Mouse (Mus musculus) spleen, postnatal 10 days (tissue): ENCODE results near the gene Apold1.

Experiments
- DNase-seq, 2 experiments: peaks; one replicate each; pipeline ENCODE4 v3.0.0; 2021 to 2022; ENCODE audit warnings: low spot score in 2 of 2

Apold1 gene

DNA sequence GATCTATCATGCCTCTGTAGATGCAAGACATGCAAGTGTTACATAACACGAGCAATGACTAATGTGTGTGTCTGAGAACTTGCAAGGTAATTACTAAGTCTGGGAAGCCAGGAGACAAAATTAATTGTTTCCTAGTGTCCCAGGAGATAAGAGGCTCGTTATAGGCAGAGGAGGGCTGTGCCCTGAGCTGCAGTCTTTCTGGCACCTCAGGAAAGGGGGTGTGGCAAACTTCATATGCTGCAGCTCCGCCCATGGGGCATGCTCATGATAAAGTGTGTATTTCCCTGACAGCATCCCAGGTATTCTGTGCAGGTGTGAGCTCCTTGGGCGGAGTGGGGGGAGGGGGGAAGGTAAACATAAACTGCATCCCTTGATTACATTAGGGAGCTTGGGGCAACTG, 9.4 kb upstream of the Apold1 start:
- no peak for DNase-seq

DNA sequence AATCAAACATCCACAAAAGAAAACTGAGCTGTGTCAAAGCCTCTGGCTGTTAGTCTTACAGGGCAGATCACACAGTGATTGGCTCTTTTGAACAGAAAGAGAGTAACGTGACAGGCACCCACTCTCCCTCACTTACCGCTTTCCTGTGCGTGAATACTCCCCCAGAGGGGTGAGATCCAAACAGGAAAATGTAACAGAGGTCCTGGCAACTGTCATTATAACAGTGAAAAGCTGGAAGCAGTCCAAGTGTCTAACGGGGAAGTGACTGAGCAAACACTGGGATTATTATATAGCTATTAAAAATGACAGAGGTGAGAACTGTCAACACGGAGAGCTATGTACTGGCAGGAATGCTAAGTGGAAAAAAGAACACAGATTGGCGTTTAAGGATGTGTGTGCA, 4.9 kb upstream of the Apold1 start:
- no peak for DNase-seq

DNA sequence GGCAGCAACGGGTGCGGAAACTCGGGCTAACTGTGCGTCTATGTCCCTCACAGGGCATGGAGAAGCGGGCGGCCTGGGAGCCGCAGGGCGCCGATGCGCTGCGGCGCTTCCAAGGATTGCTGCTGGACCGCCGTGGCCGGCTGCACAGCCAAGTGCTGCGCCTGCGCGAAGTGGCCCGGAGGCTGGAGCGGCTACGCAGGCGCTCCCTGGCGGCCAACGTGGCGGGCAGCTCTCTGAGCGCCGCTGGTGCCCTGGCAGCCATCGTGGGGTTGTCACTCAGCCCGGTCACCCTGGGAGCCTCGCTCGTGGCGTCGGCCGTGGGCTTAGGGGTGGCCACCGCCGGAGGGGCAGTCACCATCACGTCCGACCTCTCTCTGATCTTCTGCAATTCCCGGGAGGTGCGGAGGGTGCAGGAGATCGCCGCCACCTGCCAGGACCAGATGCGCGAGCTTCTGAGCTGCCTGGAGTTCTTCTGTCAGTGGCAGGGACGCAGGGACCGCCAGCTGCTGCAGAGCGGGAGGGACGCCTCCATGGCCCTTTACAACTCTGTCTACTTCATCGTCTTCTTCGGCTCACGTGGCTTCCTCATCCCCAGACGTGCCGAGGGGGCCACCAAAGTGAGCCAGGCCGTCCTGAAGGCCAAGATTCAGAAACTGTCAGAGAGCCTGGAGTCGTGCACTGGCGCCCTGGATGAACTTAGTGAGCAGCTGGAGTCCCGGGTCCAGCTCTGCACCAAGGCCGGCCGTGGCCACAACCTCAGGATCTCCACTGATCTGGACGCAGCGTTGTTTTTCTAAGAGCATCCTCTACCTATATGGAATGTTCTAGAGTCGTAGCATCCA, 2.2 kb downstream of the Apold1 start:
- DNase-seq: peak; percentile 90 to 94

DNA sequence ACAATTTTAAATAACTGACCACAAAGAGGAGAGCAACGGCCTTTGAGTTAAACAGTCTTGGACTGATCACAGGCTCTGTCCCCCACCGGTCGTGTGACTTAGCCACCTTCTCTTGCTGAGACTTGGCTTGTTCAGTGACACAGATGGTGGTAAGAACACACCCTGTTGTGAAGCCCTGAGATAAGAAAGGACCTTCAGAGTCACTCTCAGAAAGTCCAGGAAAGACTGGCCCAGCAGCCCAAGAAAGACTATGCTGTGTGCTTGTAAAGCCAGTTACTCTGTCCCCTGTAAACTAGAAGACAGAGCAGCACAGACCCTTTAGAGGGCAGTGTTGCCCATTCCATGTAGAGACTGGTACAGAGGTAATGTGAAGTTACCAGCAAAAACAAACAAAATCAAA, 3.2 kb downstream of the Apold1 start:
- DNase-seq: peak; percentile 57 to 69

DNA sequence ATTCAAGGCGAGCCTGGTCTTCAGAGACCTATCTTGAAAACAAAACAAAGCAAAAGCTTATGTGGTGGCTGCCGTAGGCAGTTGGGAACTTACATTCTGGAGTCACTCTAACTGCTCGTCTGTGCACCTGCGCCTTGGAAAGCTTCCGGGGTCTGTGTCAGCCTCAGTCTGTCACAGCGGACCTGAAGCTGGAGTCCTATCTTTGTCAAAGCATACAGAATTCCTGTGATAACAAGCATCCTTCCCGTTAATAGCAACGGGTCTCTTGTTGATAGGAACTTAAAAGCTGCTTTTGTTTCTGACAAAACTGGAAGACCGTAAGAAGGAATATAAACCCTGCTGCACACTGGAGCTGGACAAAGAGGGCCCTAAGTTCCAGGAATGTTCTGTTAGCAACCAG, 6.9 kb downstream of the Apold1 start:
- DNase-seq: no peak

DNA sequence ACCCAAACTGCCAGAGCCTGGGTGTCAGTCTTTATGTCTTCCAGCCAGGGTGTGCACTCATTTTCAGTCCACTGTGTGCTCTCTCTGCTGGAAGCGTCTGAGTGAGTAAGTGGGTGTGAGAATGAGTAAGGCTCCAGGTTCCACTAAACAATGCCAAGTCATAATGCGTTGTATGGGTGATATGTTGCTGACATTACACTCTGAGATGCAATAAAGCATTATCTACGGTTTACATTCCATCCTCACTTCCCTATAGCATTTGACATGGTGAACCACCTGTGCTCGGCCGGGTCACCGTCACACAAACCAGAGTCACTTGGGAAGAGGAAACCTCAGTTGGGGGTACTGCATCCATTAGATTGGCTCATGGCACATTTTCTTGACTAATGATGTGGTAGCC, 9.2 kb downstream of the Apold1 start:
- no peak for DNase-seq

DNA sequence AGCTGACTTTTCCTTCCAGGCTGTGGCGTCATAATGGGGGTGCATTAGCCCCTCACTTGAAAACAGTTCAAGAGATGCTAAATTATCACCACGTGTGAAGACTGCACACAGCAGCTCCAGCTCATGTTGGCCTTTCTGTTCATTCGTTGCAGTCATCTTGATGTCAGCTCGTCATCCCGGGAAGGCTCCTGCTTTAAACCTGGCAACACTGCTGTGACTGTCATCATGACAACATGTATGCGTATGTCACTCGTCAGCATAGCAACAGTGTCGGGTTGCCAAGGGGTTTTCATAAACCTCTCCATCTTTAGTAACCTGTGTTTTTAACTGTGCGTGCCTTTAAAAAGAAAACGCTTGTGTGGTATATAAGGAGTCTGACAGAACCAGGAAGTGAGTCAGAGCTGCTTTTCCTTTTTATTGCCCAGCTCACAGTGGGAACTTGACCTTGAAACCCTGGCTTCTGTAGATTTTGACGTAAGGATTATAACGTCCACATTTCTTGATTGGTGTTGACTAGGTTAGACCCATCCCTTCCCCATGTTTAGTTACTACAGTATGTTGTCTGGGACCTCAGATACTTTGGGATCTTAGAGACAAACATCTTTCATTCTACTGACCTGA, 12.6 kb downstream of the Apold1 start:
- no peak for DNase-seq

DNA sequence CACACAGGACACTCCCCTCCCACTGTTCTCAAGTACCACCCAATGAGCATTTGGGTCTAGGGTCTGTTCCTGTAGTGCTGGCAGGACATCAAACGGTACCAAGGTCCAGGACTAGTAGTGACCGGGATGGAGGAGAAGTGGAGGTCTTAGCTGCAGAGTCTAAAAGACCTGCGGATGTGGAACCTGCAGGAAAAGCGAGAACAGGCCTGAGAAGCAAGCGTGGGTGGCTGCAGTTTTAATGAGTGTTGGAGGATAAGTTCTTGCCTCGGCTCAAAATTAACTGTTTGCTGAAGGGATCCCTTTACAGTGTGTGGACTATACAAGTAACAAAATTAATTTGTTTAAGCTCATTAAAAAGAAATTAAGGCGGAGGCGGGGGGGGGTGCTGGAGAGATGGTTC, 13.5 kb downstream of the Apold1 start:
- no peak for DNase-seq

DNA sequence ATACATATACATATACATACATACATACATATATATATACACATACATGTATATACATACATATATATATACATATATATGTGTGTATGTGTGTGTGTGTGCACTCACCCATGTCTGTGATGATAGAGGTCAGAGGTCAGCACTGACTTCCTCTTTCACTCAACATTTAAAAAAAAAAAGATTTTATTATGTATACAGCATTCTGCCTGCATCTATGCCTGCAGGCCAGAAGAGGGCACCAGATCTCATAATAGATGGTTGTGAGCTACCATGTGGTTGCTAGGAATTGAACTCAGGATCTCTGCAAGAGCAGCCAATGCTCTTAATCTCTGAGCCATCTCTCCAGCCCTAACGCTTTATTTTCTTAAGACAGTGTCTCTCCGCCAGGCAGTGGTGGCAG, 15.4 kb downstream of the Apold1 start:
- peak in 1 of 2 experiments; percentile 43 for DNase-seq

DNA sequence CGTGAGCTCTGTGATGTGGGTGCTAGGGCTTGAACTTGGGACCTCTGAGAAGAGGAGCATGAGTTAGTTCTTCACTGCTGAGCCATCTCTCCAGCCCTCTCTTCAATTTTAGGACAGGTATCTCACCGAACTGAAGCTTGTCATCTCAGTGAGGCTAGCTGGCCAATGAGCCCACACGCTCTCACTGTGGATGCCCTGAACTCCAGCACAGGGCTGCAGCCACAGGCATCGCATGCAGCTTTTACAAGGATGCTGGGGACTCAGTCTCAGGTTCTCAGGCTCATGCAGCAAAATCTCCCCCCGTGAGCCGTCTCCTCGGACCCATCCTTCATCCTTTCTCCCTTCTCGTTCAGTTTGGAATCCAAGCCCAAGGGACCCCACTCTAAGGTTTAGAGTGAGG, 16.6 kb downstream of the Apold1 start:
- DNase-seq: no peak

DNA sequence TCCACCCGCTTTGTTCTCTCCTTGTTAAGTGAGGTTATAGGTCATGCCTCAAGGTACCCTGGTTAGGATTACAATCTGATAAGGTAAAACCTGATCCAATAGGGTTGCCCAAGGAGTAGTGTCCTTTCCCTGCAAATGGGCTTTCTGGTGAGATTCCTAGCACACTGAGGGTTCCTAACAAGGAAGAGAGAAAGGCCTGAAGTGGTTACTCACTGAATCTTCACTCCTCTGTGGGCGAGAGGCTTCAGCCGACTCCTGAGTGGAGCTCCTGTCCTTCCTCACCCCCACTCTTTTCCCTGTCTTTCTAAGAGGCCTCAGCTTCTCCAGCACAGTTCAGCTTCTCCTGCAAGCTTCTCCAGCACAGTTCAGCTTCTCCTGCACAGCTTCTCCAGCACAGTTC, 17.3 kb downstream of the Apold1 start:
- DNase-seq: no peak

DNA sequence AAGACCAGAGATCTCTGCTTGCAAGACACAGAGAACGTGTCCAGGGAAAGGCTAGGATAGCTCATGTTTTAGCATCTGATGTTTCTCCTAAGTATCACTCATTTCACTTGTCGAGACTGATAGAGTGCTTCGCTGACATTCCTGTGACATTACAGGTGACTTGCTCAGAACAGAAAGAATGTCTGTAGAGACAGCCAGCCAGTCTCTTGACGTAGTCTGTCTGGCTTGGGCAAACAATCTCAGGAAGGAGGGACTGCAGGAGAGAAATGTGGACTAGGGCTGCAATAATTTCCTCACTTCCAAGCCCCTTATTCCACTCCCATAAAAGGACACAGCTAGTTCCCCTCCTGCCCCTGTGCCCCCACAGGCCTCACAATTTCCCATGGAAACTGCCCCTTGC, 18.8 kb downstream of the Apold1 start:
- DNase-seq: no peak

DNA sequence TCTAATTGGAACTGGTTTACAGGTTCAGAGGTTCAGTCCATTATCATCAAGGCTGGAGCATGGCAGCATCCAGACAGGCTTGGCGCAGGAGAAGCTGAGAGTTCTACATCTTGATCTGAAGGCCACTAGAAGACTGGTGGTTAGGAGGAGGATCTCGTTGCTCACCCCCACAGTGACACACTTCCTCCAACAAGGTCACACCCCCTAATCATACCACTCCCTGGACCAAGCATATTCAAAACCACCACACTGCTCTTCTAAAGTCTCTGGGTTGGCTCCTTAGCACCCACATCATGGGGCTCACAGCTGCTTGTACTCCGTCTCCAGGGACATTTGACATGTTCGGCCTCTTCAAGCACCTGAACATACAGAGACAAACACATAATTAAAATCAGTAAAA, 20.5 kb downstream of the Apold1 start:
- no peak for DNase-seq

DNA sequence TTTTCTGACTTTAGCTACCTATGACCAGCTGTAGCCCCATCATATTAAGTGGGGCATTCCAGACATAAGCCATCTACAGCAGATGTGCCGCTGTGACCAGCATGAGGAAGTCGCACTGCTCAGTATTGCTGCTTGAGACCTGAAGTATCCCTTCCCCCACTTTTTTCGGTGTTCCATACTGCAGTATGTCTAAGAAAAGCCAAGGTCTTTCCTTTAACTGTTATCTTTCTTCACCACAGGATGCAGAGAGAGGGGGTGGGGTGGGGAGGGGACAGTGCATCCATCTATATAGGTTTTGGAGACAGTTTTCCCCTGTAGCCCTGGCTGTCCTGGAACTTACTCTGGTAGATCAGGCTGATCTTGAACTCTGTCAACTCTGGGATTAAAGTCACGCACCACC, 24.9 kb downstream of the Apold1 start:
- no peak for DNase-seq

DNA sequence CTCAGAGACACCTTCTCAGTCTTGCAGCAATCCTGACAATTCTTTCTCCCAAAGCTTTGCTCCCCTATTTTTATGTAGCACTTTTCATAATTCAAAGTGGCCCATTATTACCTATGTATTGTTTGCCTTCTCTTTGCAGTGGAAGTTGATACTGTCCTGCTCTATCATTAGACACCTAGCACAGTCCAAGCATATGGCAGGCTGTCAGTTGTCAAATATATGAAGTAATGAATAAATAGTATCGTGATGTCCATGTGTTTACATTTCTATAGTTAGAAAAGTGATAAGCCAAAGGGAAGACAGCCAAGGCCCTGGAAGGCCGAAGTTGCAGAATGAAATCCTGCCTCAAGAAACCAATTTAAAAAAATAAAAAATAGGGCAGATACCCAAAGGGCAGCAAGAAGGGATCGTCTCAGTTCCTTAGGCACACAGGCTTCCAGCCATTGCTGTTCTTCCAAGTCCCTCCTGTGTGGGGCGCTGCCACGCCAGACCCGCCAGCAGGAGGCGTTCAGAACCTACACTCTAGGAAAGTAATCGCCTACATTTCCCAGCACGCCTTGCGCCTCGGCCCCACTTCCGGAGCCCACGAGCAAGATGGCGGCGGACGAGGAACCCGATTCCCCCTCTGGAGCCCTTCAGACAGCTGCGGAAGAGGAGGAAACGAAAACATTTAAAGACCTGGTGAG, 29.7 kb downstream of the Apold1 start, which contains the start of gene Ddx47:
Gene Ddx47, plus strand, starts transcription at position 565 of the 686 bp plus-strand sequence.
- DNase-seq: peak; percentile 93 to 98

DNA sequence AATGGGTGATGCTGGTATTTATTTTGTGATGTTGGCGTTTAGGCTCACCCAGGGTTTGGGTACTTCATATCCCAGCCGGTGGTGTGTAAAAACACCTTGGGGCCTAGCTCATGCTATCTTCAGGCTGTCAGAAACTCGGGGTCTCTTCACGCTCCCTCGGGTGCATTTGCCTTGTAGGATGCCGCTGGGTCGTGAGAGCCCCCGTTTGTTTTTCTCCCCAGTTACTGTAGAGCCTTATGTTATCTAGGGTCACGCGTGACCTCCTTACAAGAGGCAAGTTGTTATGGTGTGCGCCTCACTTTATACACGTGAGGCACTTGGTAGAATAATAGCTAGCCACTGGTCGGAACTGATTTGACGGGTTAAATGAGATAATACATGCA, 30.2 kb downstream of the Apold1 start:
- DNase-seq: no peak

DNA sequence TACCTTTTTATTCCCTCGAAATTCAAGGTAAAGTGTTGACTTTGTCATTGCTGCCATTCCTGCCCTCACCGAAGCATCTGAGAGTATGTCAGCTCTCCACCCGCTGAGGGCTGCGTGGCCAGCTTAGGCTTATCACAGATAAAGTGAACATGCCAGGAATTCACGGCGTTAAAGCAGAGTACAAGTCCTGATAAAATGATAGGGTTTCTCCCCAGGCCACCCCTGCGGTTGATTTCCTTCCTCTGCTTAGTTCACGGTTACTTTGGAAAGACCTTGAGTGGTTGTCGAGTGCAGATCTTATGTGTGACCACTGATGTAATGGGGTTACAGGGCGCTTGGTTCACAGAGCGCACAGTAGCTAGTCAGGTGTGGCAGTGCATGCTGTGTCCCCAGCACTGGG, 35.7 kb downstream of the Apold1 start:
- no peak for DNase-seq

DNA sequence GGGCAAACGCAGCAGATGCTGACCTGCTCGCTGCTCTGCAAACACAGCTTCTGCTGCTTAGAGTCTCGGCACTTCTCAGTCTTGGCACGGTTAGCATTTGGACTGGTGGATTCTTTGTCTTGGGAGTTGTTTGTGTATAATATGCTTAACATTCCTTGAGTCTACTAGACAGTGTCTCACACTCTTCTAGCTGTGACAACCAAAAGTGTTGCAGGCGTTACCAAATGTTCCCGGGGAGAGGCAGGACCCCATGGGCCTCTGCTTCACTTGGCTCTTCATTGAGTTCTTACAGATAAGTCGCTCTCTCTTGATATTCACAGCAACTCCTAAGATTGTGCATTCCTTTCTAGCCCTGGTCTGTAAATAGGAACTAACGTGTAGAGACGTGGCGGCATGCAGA, 38.0 kb downstream of the Apold1 start:
- DNase-seq: no peak

DNA sequence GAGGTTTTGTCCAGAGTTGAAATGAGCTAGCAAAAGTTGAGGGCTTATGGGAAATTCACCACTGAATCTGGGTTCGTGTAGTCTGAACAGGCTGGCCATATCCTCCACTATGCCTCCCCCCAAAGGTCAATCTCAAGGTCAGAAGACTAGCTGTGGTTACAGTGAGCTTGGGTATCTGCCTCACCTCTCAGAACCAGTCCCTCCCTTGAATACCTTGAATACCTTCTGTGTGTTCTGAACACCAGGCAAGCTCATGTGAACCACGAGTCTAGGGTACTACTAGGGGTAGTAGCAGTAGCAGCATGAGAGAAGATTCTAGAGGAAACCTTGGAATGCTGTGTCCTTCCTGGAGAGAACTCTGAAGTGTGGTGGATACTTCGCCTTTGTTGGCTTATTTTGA, 40.1 kb downstream of the Apold1 start:
- no peak for DNase-seq

DNA sequence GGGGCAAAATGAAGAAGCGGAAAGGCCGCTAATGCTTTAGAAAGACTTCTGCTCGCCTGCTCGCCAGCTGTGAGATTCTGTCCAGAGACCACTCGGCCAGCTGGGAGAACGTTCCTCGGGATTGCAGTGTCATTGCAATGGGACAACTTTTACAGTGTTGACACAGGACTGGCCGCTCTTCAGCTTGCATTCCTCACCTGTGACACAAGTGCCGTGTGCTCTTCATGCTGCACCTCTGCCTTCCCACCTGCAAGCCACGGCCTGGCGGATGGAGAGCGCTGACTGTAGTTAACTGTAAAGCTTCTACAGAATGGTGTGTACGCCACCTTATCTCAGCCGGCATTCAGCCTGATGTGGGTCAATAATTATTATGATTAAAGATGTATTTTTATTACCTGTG, 41.9 kb downstream of the Apold1 start:
- no peak for DNase-seq

DNA sequence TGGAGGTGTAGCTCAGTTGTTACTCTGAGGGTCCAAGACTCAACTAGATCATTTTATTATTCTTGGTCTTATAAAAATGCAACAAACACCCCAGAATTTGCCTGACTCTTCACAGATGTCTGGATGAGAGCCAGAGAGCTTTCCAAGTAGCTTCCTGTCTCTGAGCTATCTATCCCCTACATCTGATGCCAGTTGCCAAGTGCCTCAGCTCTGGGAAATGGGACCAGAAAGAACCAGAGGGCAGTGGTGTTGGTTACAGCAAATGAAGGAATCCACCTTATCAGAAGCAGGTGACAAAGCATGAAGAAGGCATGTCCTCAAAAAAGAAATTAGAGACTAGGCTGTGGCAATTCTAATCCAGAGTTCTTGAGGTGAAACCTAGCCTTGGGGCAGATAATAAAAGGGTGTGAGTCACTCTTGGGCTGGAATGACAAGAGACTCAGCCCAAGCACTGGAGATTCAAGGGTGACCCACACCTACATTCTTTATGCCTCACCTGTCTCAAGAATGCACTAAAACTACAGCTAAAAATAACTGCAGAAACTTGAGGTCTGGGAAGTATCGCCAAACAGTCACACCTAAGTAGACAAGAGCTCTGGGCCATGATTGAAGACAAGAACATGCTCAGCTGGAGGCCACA, 43.4 kb downstream of the Apold1 start:
- DNase-seq: no peak

DNA sequence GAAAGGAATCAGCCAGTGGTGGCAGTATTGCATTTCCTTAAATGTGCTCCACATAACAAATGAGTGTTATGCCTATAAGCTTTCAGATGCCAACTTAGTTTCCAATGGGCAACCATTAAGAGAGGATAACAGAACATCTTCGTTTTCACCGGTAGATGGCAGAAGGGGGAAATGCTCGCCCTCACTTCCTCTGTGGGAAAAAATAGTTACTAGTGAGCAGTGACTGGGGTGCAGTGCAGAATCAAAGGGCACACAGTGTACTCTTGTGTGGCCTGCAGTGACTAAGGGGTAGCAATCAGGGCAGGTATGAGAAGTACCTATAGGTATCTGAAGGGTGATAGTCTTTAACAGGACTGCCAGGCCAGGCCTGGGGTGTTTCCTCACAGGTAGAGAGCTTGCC, 44.7 kb downstream of the Apold1 start:
- DNase-seq: peak in 1 of 2 experiments; percentile 22
